Mouse (Mus musculus): ENCODE data around the gene Abcb8.

GRCm38 (mm10) chr5:24399686-24400085 lies 6.2 kb downstream of the Abcb8 start:
- TF ChIP-seq EP300 (IDR thresholded peaks at IDR 0.05; ENCODE audit: low read depth) (no peak), CTCF (IDR thresholded peaks at IDR 0.05; ENCODE audit: low read depth) (no peak)
